ENCODE assay signal across 12 mouse cellular contexts in genomic region chr6:147506074-147506473, GRCm38 (mm10). TPM values are rescaled to one million over a fixed set of nuclear protein-coding genes. Genes with fewer than 3 reads are reported as not detected.
DNase-seq lines count a peak whose midpoint lies in the region; ATAC-seq and TF ChIP-seq lines count a peak whose summit lies in the region.
"Had no signal": no experiment of that assay in that cellular context is flagged by ENCODE, and none has a peak within 500 bp of the region (broad histone marks: within the 10 kb centered on the region; RNA-seq: fewer than 3 reads in every experiment).

No protein-coding gene starts in this region.

- peak; percentile 6 for DNase-seq in left cerebral cortex, postnatal 4 days
- no peak for DNase-seq in left cerebral cortex, postnatal 36 days (ENCODE audit: low spot score in 2 of 2)
- peak; percentile 15 for DNase-seq in brain, embryonic 14.5 days (ENCODE audit: low read depth)
- DNase-seq in heart, adult 2 months: peak; percentile 27 to 33
- peak; percentile 21 for DNase-seq in lung, postnatal 14 days
- no peak for DNase-seq in midbrain, postnatal 0 days (ENCODE audit: low spot score)

- no peak for TF ChIP-seq CTCF in brain, embryonic 14.5 days (IDR thresholded peaks at IDR 0.05; ENCODE audit: borderline replicate concordance, extremely low read depth, insufficient read depth, insufficient read length)
- TF ChIP-seq CTCF in heart, adult 2 months (IDR thresholded peaks at IDR 0.05): no peak
- no peak for TF ChIP-seq CTCF in midbrain, postnatal 0 days (IDR thresholded peaks at IDR 0.05)

- intact Hi-C loops in left cerebral cortex, postnatal 4 days (cut with DNase I): no loop called here
- intact Hi-C loops in left cerebral cortex, postnatal 36 days (cut with DNase I): no loop called here
- intact Hi-C loops in heart, adult 2 months (cut with DNase I): no loop called here

- TF ChIP-seq POLR2A in brain, embryonic 14.5 days (IDR thresholded peaks at IDR 0.05; ENCODE audit: borderline replicate concordance, extremely low read depth, insufficient read depth, insufficient read length, poor library complexity, severe bottlenecking): no peak
- TF ChIP-seq POLR2A in heart, adult 2 months (IDR thresholded peaks at IDR 0.05; ENCODE audit: insufficient read depth, low read depth, low read length): no peak

- H3K4me2 ChIP-seq in liver, embryonic 12.5 days: no peak overlapping the region
- no peak overlapping the region for H3K4me2 ChIP-seq in midbrain, postnatal 0 days (ENCODE audit: low read depth, low read length, poor library complexity, severe bottlenecking)
- H3K4me2 ChIP-seq: neural tube, embryonic 13.5 days had no signal

- no peaks in the 10 kb centered on the region for H3K79me2 ChIP-seq in heart, adult 2 months (replicated peaks; ENCODE audit: control insufficient read depth, insufficient read depth, low read length)

- ATAC-seq in CD4-positive, CD25-positive, alpha-beta regulatory T cell, adult 4 months: no peak
- no peak for ATAC-seq in liver, embryonic 12.5 days
- no peak for ATAC-seq in midbrain, postnatal 0 days (ENCODE audit: low FRiP score)
- ATAC-seq: inflammation-experienced regulatory T-cells, adult 6 months had no signal

- no peaks in the 10 kb centered on the region for H3K9me3 ChIP-seq in liver, embryonic 12.5 days (replicated peaks)
- no peaks in the 10 kb centered on the region for H3K9me3 ChIP-seq in midbrain, postnatal 0 days (ENCODE audit: low read length)
- H3K9me3 ChIP-seq: forebrain, embryonic 10.5 days; neural tube, embryonic 13.5 days had no signal

- H3K36me3 ChIP-seq in heart, adult 2 months (ENCODE audit: control insufficient read depth, insufficient read depth, low read length): no peaks in the 10 kb centered on the region
- H3K36me3 ChIP-seq in liver, embryonic 12.5 days: no peaks in the 10 kb centered on the region
- no peaks in the 10 kb centered on the region for H3K36me3 ChIP-seq in midbrain, postnatal 0 days (ENCODE audit: insufficient read depth, low read length)
- H3K36me3 ChIP-seq: forebrain, embryonic 10.5 days; neural tube, embryonic 13.5 days had no signal

- TF ChIP-seq EP300 in heart, adult 2 months (IDR thresholded peaks at IDR 0.05; ENCODE audit: insufficient read depth, low read depth, low read length): no peak

- H3K4me3 ChIP-seq in heart, adult 2 months: peak overlapping the region; percentile 26; the same call in 1 of the 2 replicates
- H3K4me3 ChIP-seq in liver, embryonic 12.5 days: no peak overlapping the region
- no peak overlapping the region for H3K4me3 ChIP-seq in midbrain, postnatal 0 days (ENCODE audit: low read depth, low read length)
- H3K4me3 ChIP-seq: forebrain, embryonic 10.5 days; neural tube, embryonic 13.5 days had no signal

- H3K9ac ChIP-seq in heart, adult 2 months (ENCODE audit: low read depth, low read length): no peak overlapping the region
- no peak overlapping the region for H3K9ac ChIP-seq in liver, embryonic 12.5 days
- H3K9ac ChIP-seq in midbrain, postnatal 0 days (replicated peaks; ENCODE audit: low read length, poor library complexity, severe bottlenecking): no peak overlapping the region
- H3K9ac ChIP-seq: neural tube, embryonic 13.5 days had no signal

- 22% methylated on average over 9 of the region's 9 CpGs for WGBS in heart, adult 2 months
- WGBS in liver, embryonic 12.5 days (ENCODE audit: insufficient replicate concordance): 75% methylated on average over 9 of the region's 9 CpGs
- 75% methylated on average over 9 of the region's 9 CpGs for WGBS in midbrain, postnatal 0 days

- no peaks in the 10 kb centered on the region; the same call in 1 of the 2 replicates for H3K4me1 ChIP-seq in heart, adult 2 months (ENCODE audit: control insufficient read depth, insufficient read depth, low read length)
- no peaks in the 10 kb centered on the region for H3K4me1 ChIP-seq in liver, embryonic 12.5 days
- no peaks in the 10 kb centered on the region for H3K4me1 ChIP-seq in midbrain, postnatal 0 days (ENCODE audit: insufficient read depth, low read length)
- H3K4me1 ChIP-seq: forebrain, embryonic 10.5 days; neural tube, embryonic 13.5 days had no signal

- no peaks in the 10 kb centered on the region for H3K27me3 ChIP-seq in heart, adult 2 months (ENCODE audit: control insufficient read depth, insufficient read depth, low read length)
- H3K27me3 ChIP-seq in liver, embryonic 12.5 days (replicated peaks): no peaks in the 10 kb centered on the region
- H3K27me3 ChIP-seq in midbrain, postnatal 0 days (ENCODE audit: insufficient read depth, low read length): no peaks in the 10 kb centered on the region
- H3K27me3 ChIP-seq: neural tube, embryonic 13.5 days had no signal

- H3K27ac ChIP-seq in heart, adult 2 months: peak overlapping the region; percentile 77
- H3K27ac ChIP-seq in liver, embryonic 12.5 days: no peak overlapping the region
- H3K27ac ChIP-seq in midbrain, postnatal 0 days (ENCODE audit: low read depth, low read length): no peak overlapping the region
- H3K27ac ChIP-seq: forebrain, embryonic 10.5 days; neural tube, embryonic 13.5 days had no signal

RNA-seq across cellular contexts. Expression of gene Ccdc91, which starts 30.4 kb away (rescaled TPM):
- 10 to 100 TPM; 22.4 to 25.3 TPM for total RNA-seq in left cerebral cortex, postnatal 4 days (2021)
- 10 to 100 TPM; 32.8 to 36.2 TPM for total RNA-seq in left cerebral cortex, postnatal 36 days (2021)
- 22.5 and 28.0 TPM in 2 replicates for polyA plus RNA-seq in brain, embryonic 14.5 days (2012; rRNA removed)
- 10 to 100 TPM; 27.2 to 27.7 TPM for total RNA-seq in heart, adult 2 months (2021)
- polyA plus RNA-seq in heart, adult 2 months (2012; rRNA removed): 16.2 and 22.0 TPM in 2 replicates
- 10 to 100 TPM; 10.6 to 14.5 TPM for polyA plus RNA-seq in CD4-positive, CD25-positive, alpha-beta regulatory T cell, adult 4 months (2017; shearing (Covaris generic))
- 9.1 and 9.4 TPM in 2 replicates for polyA plus RNA-seq in liver, embryonic 12.5 days (2016; fragmentation: Nextera tagmentation; extraction: Ambion mirVana)
- total RNA-seq in midbrain, postnatal 0 days (2014; rRNA removed): 36.5 and 38.2 TPM in 2 replicates
- 40.3 and 47.6 TPM in 2 replicates for polyA plus RNA-seq in midbrain, postnatal 0 days (2015; fragmentation: Nextera tagmentation; extraction: Ambion mirVana)
- total RNA-seq: MEL had no signal

Comparison
In these comparisons a context has a peak if more than half of its experiments do, and no peak if none do; other contexts are left out.
1. DNase-seq: peak in left cerebral cortex, postnatal 4 days (single experiment), brain, embryonic 14.5 days (single experiment), heart, adult 2 months (2 of 2) and lung, postnatal 14 days (single experiment); none in left cerebral cortex, postnatal 36 days (0 of 2) and midbrain, postnatal 0 days (single experiment).